Mouse (Mus musculus) kidney, embryonic 16.5 days (tissue): ENCODE results near the gene Ppp1r13b. TPM values are rescaled to one million over a fixed set of nuclear protein-coding genes. Genes with fewer than 3 reads are reported as not detected.

ENCODE experiments used
- ATAC-seq: fragments of 200-750 bp; cut with Nextera tagmentation; 2 replicates; pipeline ENCODE4 v1.8.0; 2017; ENCODE audit warnings: moderate TSS enrichment; ENCODE audit not compliant: low FRiP score, low TSS enrichment
- H3K27ac ChIP-seq: fragments of 300-500 bp; sonication (generic); 2 replicates; pipeline ENCODE4 v1.5.1; 2014; ENCODE audit warnings: low read length
- H3K27me3 ChIP-seq: fragments of 300-500 bp; sonication (generic); 2 replicates; pipeline ENCODE4 v1.6.1; 2014; ENCODE audit warnings: low read length, control low read depth, mixed read lengths; ENCODE audit not compliant: insufficient read depth
- H3K36me3 ChIP-seq: fragments of 300-500 bp; sonication (generic); 2 replicates; pipeline ENCODE4 v1.6.1; 2014; ENCODE audit warnings: low read length, control low read depth, mixed read lengths; ENCODE audit not compliant: insufficient read depth
- H3K4me1 ChIP-seq: fragments of 300-500 bp; sonication (generic); 2 replicates; pipeline ENCODE4 v1.6.1; 2014; ENCODE audit warnings: low read length, control low read depth, mixed read lengths; ENCODE audit not compliant: insufficient read depth
- H3K4me2 ChIP-seq: fragments of 300-500 bp; sonication (generic); replicated peaks from 2 replicates; pipeline ENCODE4 v1.6.1; 2014; ENCODE audit warnings: low read depth, low read length
- H3K4me3 ChIP-seq: fragments of 300-500 bp; sonication (generic); 2 replicates; pipeline ENCODE4 v1.5.1; 2014; ENCODE audit warnings: mild to moderate bottlenecking, low read length
- H3K9ac ChIP-seq: fragments of 300-500 bp; sonication (generic); replicated peaks from 2 replicates; pipeline ENCODE4 v1.6.1; 2014; ENCODE audit warnings: low read length
- H3K9me3 ChIP-seq: fragments of 300-500 bp; sonication (generic); 2 replicates; pipeline ENCODE4 v1.6.1; 2016; ENCODE audit warnings: low read length, control low read depth
- WGBS: fragments of 180-500 bp; shearing (Covaris S2); extraction: QIAGEN DNeasy Blood & Tissue Kit; methylation state at CpG from one replicate; pipeline ENCODE4 v1.1.7; 2014; 5-methylcytosine and 5-hydroxymethylcytosine counted together
- polyA plus RNA-seq: library from polyadenylated mRNA; unstranded; fragments of >200 nt; fragmentation: Nextera tagmentation; extraction: Ambion mirVana; gene quantifications from 2 replicates; pipeline ENCODE4 v1.2.1, GENCODE M21; 2015

The Ppp1r13b gene
- polyA plus RNA-seq, 1 experiment from 2014 or later: 14.7 TPM

GRCm38 (mm10) chr12:111923117-111923516, 15.2 kb upstream of the Ppp1r13b start:
- Histone ChIP-seq H3K36me3 (no peaks in the 10 kb centered on the region), H3K9me3 (no peaks in the 10 kb centered on the region), H3K27ac (no peak overlapping the region), H3K4me3 (no peak overlapping the region), H3K4me2 (no peak overlapping the region), H3K9ac (no peak overlapping the region), H3K27me3 (no peaks in the 10 kb centered on the region), H3K4me1 (peaks cover 4% of the 10 kb centered on the region; the same call in 1 of the 2 replicates)
- 90% methylated on average over 6 of the region's 6 CpGs for WGBS
- ATAC-seq: no peak

GRCm38 (mm10) chr12:111920046-111920445, 12.1 kb upstream of the Ppp1r13b start:
- no peak overlapping the region for H3K27ac ChIP-seq
- H3K4me1 ChIP-seq: peaks cover 22% of the 10 kb centered on the region
- no peak overlapping the region for H3K4me3 ChIP-seq
- H3K9me3 ChIP-seq: no peaks in the 10 kb centered on the region
- no peaks in the 10 kb centered on the region for H3K27me3 ChIP-seq
- ATAC-seq: no peak
- WGBS: 36% methylated on average over 9 of the region's 9 CpGs
- no peak overlapping the region for H3K9ac ChIP-seq
- H3K36me3 ChIP-seq: no peaks in the 10 kb centered on the region
- H3K4me2 ChIP-seq: no peak overlapping the region

- 22% methylated on average over 12 of the region's 12 CpGs for WGBS
- peak; percentile 64 for ATAC-seq
- no peaks in the 10 kb centered on the region for H3K9me3 ChIP-seq
- peak overlapping the region; percentile 89 for H3K27ac ChIP-seq
- H3K4me1 ChIP-seq: peaks cover 22% of the 10 kb centered on the region
- no peaks in the 10 kb centered on the region for H3K36me3 ChIP-seq
- H3K9ac ChIP-seq: peak overlapping the region; percentile 39; the same call in 1 of the 2 replicates
- H3K4me2 ChIP-seq: peak overlapping the region; percentile 19; the same call in 1 of the 2 replicates
- no peaks in the 10 kb centered on the region for H3K27me3 ChIP-seq
- no peak overlapping the region for H3K4me3 ChIP-seq
These were observed 8.8 kb upstream of the Ppp1r13b start for GRCm38 (mm10) chr12:111916514-111917217.

GRCm38 (mm10) chr12:111915781-111916180, 7.9 kb upstream of the Ppp1r13b start:
- 91% methylated on average over 6 of the region's 6 CpGs for WGBS

GRCm38 (mm10) chr12:111914031-111914430, 6.1 kb upstream of the Ppp1r13b start:
- Histone ChIP-seq H3K27ac (peak overlapping the region; percentile 72), H3K27me3 (no peaks in the 10 kb centered on the region), H3K36me3 (no peaks in the 10 kb centered on the region), H3K4me1 (peaks cover 20% of the 10 kb centered on the region), H3K9ac (no peak overlapping the region), H3K4me2 (no peak overlapping the region), H3K9me3 (no peaks in the 10 kb centered on the region), H3K4me3 (no peak overlapping the region)
- 15% methylated on average over 3 of the region's 3 CpGs for WGBS
- ATAC-seq: 0 out of 2 replicates have a peak, but pooled peaks have one; percentile 31

More at GRCm38 (mm10) chr12:111915781-111916180, 7.9 kb upstream of the Ppp1r13b start:
- no peaks in the 10 kb centered on the region for H3K9me3 ChIP-seq
- H3K4me3 ChIP-seq: no peak overlapping the region
- peaks cover 22% of the 10 kb centered on the region for H3K4me1 ChIP-seq
- ATAC-seq: no peak
- H3K27ac ChIP-seq: peak overlapping the region; percentile 89
- H3K36me3 ChIP-seq: no peaks in the 10 kb centered on the region
- H3K9ac ChIP-seq: no peak overlapping the region
- no peak overlapping the region for H3K4me2 ChIP-seq
- no peaks in the 10 kb centered on the region for H3K27me3 ChIP-seq

- Histone ChIP-seq H3K4me1 (peaks cover 27% of the 10 kb centered on the region), H3K27ac (no peak overlapping the region), H3K4me3 (no peak overlapping the region), H3K4me2 (no peak overlapping the region), H3K9ac (no peak overlapping the region), H3K36me3 (no peaks in the 10 kb centered on the region), H3K27me3 (no peaks in the 10 kb centered on the region), H3K9me3 (no peaks in the 10 kb centered on the region)
- ATAC-seq: no peak
- WGBS: 85% methylated on average over 7 of the region's 7 CpGs
These were observed 4.9 kb upstream of the Ppp1r13b start for GRCm38 (mm10) chr12:111912802-111913201.

- no peak for ATAC-seq
- Histone ChIP-seq H3K4me3 (no peak overlapping the region), H3K4me2 (no peak overlapping the region), H3K27ac (no peak overlapping the region), H3K4me1 (peaks cover 25% of the 10 kb centered on the region), H3K9me3 (no peaks in the 10 kb centered on the region), H3K36me3 (no peaks in the 10 kb centered on the region), H3K27me3 (no peaks in the 10 kb centered on the region), H3K9ac (no peak overlapping the region)
- 93% methylated on average over 2 of the region's 2 CpGs for WGBS
These were observed 3.9 kb upstream of the Ppp1r13b start for GRCm38 (mm10) chr12:111911796-111912195.

GRCm38 (mm10) chr12:111911171-111911760, 3.4 kb upstream of the Ppp1r13b start:
- no peak overlapping the region for H3K27ac ChIP-seq

GRCm38 (mm10) chr12:111908997-111909550, 1.2 kb upstream of the Ppp1r13b start:
- H3K4me2 ChIP-seq: peak overlapping the region; percentile 86
- ATAC-seq: no peak
- H3K4me3 ChIP-seq: 0 out of 2 replicates have a peak overlapping the region, but pooled peaks have one; percentile 81
- 47% methylated on average over 11 of the region's 11 CpGs for WGBS
- no peaks in the 10 kb centered on the region for H3K36me3 ChIP-seq
- H3K9ac ChIP-seq: peak overlapping the region; percentile 77; the same call in 1 of the 2 replicates
- H3K9me3 ChIP-seq: no peaks in the 10 kb centered on the region
- H3K4me1 ChIP-seq: peaks cover 20% of the 10 kb centered on the region
- no peak overlapping the region for H3K27ac ChIP-seq
- H3K27me3 ChIP-seq: no peaks in the 10 kb centered on the region; the same call in 1 of the 2 replicates

More at GRCm38 (mm10) chr12:111911171-111911760, 3.4 kb upstream of the Ppp1r13b start:
- Histone ChIP-seq H3K4me1 (peaks cover 25% of the 10 kb centered on the region), H3K4me2 (no peak overlapping the region), H3K27me3 (no peaks in the 10 kb centered on the region), H3K4me3 (no peak overlapping the region), H3K9me3 (no peaks in the 10 kb centered on the region), H3K9ac (no peak overlapping the region), H3K36me3 (no peaks in the 10 kb centered on the region)
- 86% methylated on average over 15 of the region's 15 CpGs for WGBS
- ATAC-seq: no peak
